26 mouse cellular contexts compared by ENCODE assay signal in genomic region chr8:122622727-122623126, GRCm38 (mm10). TPM values are rescaled to one million over a fixed set of nuclear protein-coding genes. Genes with fewer than 3 reads are reported as not detected.
"Had no signal": no experiment of that assay in that cellular context is flagged by ENCODE, and none has a peak within 500 bp of the region (broad histone marks: within the 10 kb centered on the region; RNA-seq: fewer than 3 reads in every experiment).

Pabpn1l (minus strand) TSS chr8:122622739.

- H3K27me3 ChIP-seq: limb, embryonic 13.5 days; lung, embryonic 15.5 days; midbrain, embryonic 15.5 days; neural tube, embryonic 12.5 days; neural tube, embryonic 15.5 days had no signal

- H3K4me2 ChIP-seq: limb, embryonic 13.5 days; liver, embryonic 12.5 days; liver, embryonic 15.5 days; lung, embryonic 15.5 days; midbrain, embryonic 11.5 days; midbrain, embryonic 15.5 days; neural tube, embryonic 12.5 days; neural tube, embryonic 15.5 days had no signal

- H3K36me3 ChIP-seq: limb, embryonic 13.5 days; liver, embryonic 12.5 days; liver, embryonic 15.5 days; lung, embryonic 15.5 days; midbrain, embryonic 15.5 days; neural tube, embryonic 12.5 days; neural tube, embryonic 15.5 days had no signal

- DNase-seq: layer of hippocampus, postnatal 36 days; left cerebral cortex, postnatal 4 days; liver; lung, adult 18-20 months; lung, postnatal 10 days; lung, postnatal 36 days; right cerebral cortex, adult 18-20 months; right cerebral cortex, postnatal 14 days; right cerebral cortex, postnatal 4 days; thymus, adult 2 months; thymus, postnatal 14 days; thymus, postnatal 4 days had no signal

- H3K9me3 ChIP-seq: limb, embryonic 13.5 days; liver, embryonic 12.5 days; liver, embryonic 15.5 days; lung, embryonic 15.5 days; megakaryocyte, embryonic 14.5 days; midbrain, embryonic 15.5 days; neural tube, embryonic 12.5 days; neural tube, embryonic 15.5 days had no signal

- H3K27ac ChIP-seq: left cerebral cortex, adult 2 months; limb, embryonic 13.5 days; liver, embryonic 12.5 days; liver, embryonic 15.5 days; lung, embryonic 15.5 days; midbrain, embryonic 15.5 days; neural tube, embryonic 12.5 days; neural tube, embryonic 15.5 days; stomach, postnatal 0 days had no signal

- H3K9ac ChIP-seq: liver, embryonic 12.5 days; liver, embryonic 15.5 days; lung, embryonic 15.5 days; midbrain, embryonic 15.5 days; neural tube, embryonic 12.5 days; neural tube, embryonic 15.5 days had no signal

- H3K4me3 ChIP-seq: left cerebral cortex, adult 2 months; limb, embryonic 13.5 days; liver, embryonic 12.5 days; liver, embryonic 15.5 days; lung, embryonic 15.5 days; megakaryocyte, embryonic 14.5 days; midbrain, embryonic 15.5 days; neural tube, embryonic 12.5 days; neural tube, embryonic 15.5 days had no signal

- ATAC-seq: intestine, postnatal 0 days; liver, embryonic 12.5 days; midbrain, embryonic 15.5 days had no signal

RNA-seq across cellular contexts. Expression of gene Pabpn1l, which starts in this region (rescaled TPM):
- polyA plus RNA-seq: intestine, embryonic 14.5 days; intestine, postnatal 0 days; limb, embryonic 13.5 days; liver, embryonic 12.5 days; liver, embryonic 15.5 days; lung, embryonic 15.5 days; midbrain, embryonic 11.5 days; midbrain, embryonic 15.5 days; neural tube, embryonic 12.5 days; stomach, embryonic 14.5 days had no signal
